Mouse (Mus musculus): ENCODE measurements around the gene Ugt1a2.

- TF ChIP-seq CTCF (IDR thresholded peaks at IDR 0.05; ENCODE audit: insufficient read depth, low read depth, low read length) (no peak), POLR2A (IDR thresholded peaks at IDR 0.05; ENCODE audit: insufficient read depth, low read depth, low read length) (no peak)
These were observed 14.0 kb upstream of the Ugt1a2 start for GRCm38 (mm10) chr1:88186325-88186935.
